Mouse (Mus musculus) heart, postnatal 0 days (tissue): Measurements from ENCODE around the gene Tekt2.

Experiments
- CTCF ChIP-seq: IDR thresholded peaks from 2 replicates; pipeline ENCODE4 v1.5.1; 2016; ENCODE audit warnings: antibody characterized with exemption, control low read depth, low read depth
- EP300 ChIP-seq: IDR thresholded peaks from 2 replicates; pipeline ENCODE4 v1.6.1; 2016; ENCODE audit warnings: antibody characterized with exemption, low read depth

DNA sequence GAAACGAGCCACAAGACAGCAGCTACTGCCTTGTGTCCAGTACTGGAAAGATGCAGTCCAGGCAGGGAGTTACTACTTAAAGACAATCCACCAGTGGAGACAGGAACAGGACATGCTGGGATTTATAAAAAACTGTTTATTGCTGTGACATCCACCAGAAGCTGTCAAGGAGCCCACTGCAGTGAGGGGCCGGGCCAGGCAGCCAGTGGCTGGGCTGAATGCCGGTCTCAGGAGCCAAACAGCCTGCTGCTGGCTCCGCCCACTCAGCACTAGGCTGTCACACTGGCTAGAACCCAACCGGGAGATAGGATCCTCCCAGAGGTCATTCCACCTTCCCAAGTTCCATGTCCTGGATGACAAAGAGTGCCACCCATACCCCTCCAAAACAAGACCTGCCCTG, 9.6 kb downstream of the Tekt2 start:
- TF ChIP-seq CTCF, result no peak
- TF ChIP-seq EP300, result no peak
